Mouse (Mus musculus) heart, embryonic 11.5 days (tissue): ENCODE data around the gene Kbtbd4. TPM values are rescaled to one million over a fixed set of nuclear protein-coding genes. Genes with fewer than 3 reads are reported as not detected.

ENCODE experiments used
- ATAC-seq: fragments of 200-750 bp; cut with Nextera tagmentation; replicated peaks from 2 replicates; pipeline ENCODE4 v1.8.0; 2017; ENCODE audit warnings: moderate library complexity; ENCODE audit not compliant: insufficient number of reproducible peaks, low FRiP score, low TSS enrichment
- H3K27ac ChIP-seq: fragments of 300-500 bp; sonication (generic); 2 replicates; pipeline ENCODE4 v1.5.1; 2014; ENCODE audit warnings: mild to moderate bottlenecking, low read depth, low read length
- H3K27me3 ChIP-seq: fragments of 300-500 bp; sonication (generic); 2 replicates; pipeline ENCODE4 v1.6.1; 2014; ENCODE audit warnings: mild to moderate bottlenecking, low read length, mixed read lengths; ENCODE audit not compliant: control insufficient read depth, insufficient read depth
- H3K36me3 ChIP-seq: fragments of 300-500 bp; sonication (generic); 2 replicates; pipeline ENCODE4 v1.6.1; 2014; ENCODE audit warnings: mild to moderate bottlenecking, low read length, moderate library complexity, mixed read lengths; ENCODE audit not compliant: control insufficient read depth, insufficient read depth
- H3K4me1 ChIP-seq: fragments of 300-500 bp; sonication (generic); 2 replicates; pipeline ENCODE4 v1.6.1; 2014; ENCODE audit warnings: low read length; ENCODE audit not compliant: control insufficient read depth, insufficient read depth
- H3K4me2 ChIP-seq: fragments of 300-500 bp; sonication (generic); 2 replicates; pipeline ENCODE4 v1.6.1; 2014; ENCODE audit warnings: mild to moderate bottlenecking, moderate library complexity
- H3K4me3 ChIP-seq: fragments of 300-500 bp; sonication (generic); 2 replicates; pipeline ENCODE4 v1.5.1; 2014; ENCODE audit warnings: low read depth, low read length
- H3K9ac ChIP-seq: fragments of 300-500 bp; sonication (generic); 2 replicates; pipeline ENCODE4 v1.6.1; 2014; ENCODE audit warnings: mild to moderate bottlenecking, low read depth, low read length, moderate library complexity
- H3K9me3 ChIP-seq: fragments of 300-500 bp; sonication (generic); replicated peaks from 2 replicates; pipeline ENCODE4 v1.6.1; 2016; ENCODE audit warnings: low read length; ENCODE audit not compliant: control insufficient read depth
- WGBS: fragments of 180-500 bp; shearing (Covaris S2); extraction: QIAGEN DNeasy Blood & Tissue Kit; methylation state at CpG from one replicate; pipeline ENCODE4 v1.1.7; 2014; ENCODE audit not compliant: insufficient replicate concordance; 5-methylcytosine and 5-hydroxymethylcytosine counted together
- polyA plus RNA-seq: library from polyadenylated mRNA; unstranded; fragments of >200 nt; fragmentation: Nextera tagmentation; extraction: Ambion mirVana; gene quantifications from 2 replicates; pipeline ENCODE4 v1.2.1, GENCODE M21; 2014

The Kbtbd4 gene
- polyA plus RNA-seq, 1 experiment from 2014 or later = 26.2 TPM

GRCm38 (mm10) chr2:90956053-90956452 is 51.5 kb downstream of the Kbtbd4 start:
- WGBS = 57% methylated on average over 1 of the region's 1 CpGs
- Histone ChIP-seq H3K27me3 (no peaks in the 10 kb centered on the region), H3K27ac (no peak overlapping the region), H3K36me3 (no peaks in the 10 kb centered on the region), H3K9me3 (no peaks in the 10 kb centered on the region), H3K9ac (no peak overlapping the region), H3K4me3 (no peak overlapping the region), H3K4me2 (no peak overlapping the region), H3K4me1 (peaks cover 7% of the 10 kb centered on the region; the same call in 1 of the 2 replicates)
- no peak for ATAC-seq

- Histone ChIP-seq H3K27ac (no peak overlapping the region), H3K9me3 (no peaks in the 10 kb centered on the region), H3K9ac (no peak overlapping the region), H3K4me2 (no peak overlapping the region), H3K4me1 (0 out of 2 replicates have a peak, but pooled peaks cover 3% of the 10 kb centered on the region), H3K4me3 (no peak overlapping the region), H3K36me3 (no peaks in the 10 kb centered on the region), H3K27me3 (no peaks in the 10 kb centered on the region)
- WGBS = 96% methylated on average over 3 of the region's 3 CpGs
- no peak for ATAC-seq
Observed at GRCm38 (mm10) chr2:90958856-90959255, 54.3 kb downstream of the Kbtbd4 start.

GRCm38 (mm10) chr2:90960012-90960411 is 55.5 kb downstream of the Kbtbd4 start:
- no peaks in the 10 kb centered on the region for H3K9me3 ChIP-seq
- peaks cover 11% of the 10 kb centered on the region for H3K4me1 ChIP-seq
- H3K9ac ChIP-seq = no peak overlapping the region
- H3K4me3 ChIP-seq = no peak overlapping the region
- H3K36me3 ChIP-seq = no peaks in the 10 kb centered on the region
- H3K27me3 ChIP-seq = no peaks in the 10 kb centered on the region
- ATAC-seq = no peak
- WGBS = 87% methylated on average over 2 of the region's 2 CpGs
- H3K27ac ChIP-seq = no peak overlapping the region
- no peak overlapping the region for H3K4me2 ChIP-seq

Other genes with a start within 250 kb of the Kbtbd4 start
- gene Nup160, start 227.5 kb upstream of the Kbtbd4 start, polyA plus RNA-seq = 35.6 and 36.4 TPM in 2 replicates
- gene Fnbp4, start 159.4 kb upstream of the Kbtbd4 start, polyA plus RNA-seq = 62.3 and 73.4 TPM in 2 replicates
- gene Agbl2, start 122.0 kb upstream of the Kbtbd4 start, polyA plus RNA-seq = 1.1 and 1.2 TPM in 2 replicates
- gene Mtch2, start 57.6 kb upstream of the Kbtbd4 start, polyA plus RNA-seq = 262 and 263 TPM in 2 replicates
- gene C1qtnf4, start 18.9 kb upstream of the Kbtbd4 start, polyA plus RNA-seq = 15.7 and 16.2 TPM in 2 replicates
- gene Ndufs3, start 87 bp downstream of the Kbtbd4 start, polyA plus RNA-seq = 331 and 358 TPM in 2 replicates
- 78.7 and 95.7 TPM in 2 replicates for gene Celf1, start 35.6 kb downstream of the Kbtbd4 start, polyA plus RNA-seq
- 11.1 and 11.3 TPM in 2 replicates for gene Rapsn, start 130.9 kb downstream of the Kbtbd4 start, polyA plus RNA-seq
- 316 and 322 TPM in 2 replicates for gene Psmc3, start 149.3 kb downstream of the Kbtbd4 start, polyA plus RNA-seq
- 34.0 and 36.3 TPM in 2 replicates for gene Slc39a13, start 165.7 kb downstream of the Kbtbd4 start, polyA plus RNA-seq
- 1.7 and 1.9 TPM in 2 replicates for gene Spi1, start 177.7 kb downstream of the Kbtbd4 start, polyA plus RNA-seq
- 470 and 665 TPM in 2 replicates for gene Mybpc3, start 213.4 kb downstream of the Kbtbd4 start, polyA plus RNA-seq